Mouse (Mus musculus) right cerebral cortex, postnatal 14 days (tissue): Measurements from ENCODE around the gene Mtnr1b.
"Not testable (repeated sequence)": the region's sequence is repeated elsewhere in the genome, so short reads cannot be mapped to it uniquely, and the experiment has no call there.

ENCODE experiments used
- DNase-seq: peaks from one replicate; pipeline ENCODE4 v3.0.0; 2022

Gene Mtnr1b

DNA sequence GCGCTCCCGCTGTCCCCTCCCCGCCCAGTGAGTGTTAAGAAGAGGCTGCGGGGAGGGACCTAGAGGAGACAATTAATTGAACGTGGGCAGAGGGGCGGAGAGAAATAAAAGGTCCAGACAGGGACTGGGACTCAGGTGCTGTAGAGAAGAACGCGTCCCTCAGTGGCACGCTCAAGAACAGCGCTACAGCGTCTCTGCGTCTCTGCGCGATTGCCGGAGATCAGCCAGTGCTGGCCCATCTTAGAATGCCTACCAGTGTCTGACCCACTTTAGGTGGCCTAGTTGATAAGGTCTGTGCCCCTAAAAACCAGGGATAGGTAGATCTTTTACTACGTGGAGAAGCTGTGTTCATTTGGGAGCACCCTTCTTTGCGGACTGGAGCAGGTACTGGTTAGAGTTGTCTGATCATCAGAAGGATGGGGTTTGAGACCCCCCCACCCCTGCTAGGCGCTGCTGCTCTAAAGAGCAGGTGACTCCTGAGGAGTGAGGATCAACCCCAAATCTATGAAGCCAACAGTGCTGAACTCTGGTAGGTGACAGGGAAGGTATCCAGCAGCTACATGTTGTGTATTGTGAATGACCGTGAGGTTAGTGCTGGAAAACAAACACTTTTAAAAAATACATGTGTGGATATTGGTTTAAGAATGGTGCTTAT is at the start of gene Mtnr1b:
Mtnr1b (minus strand) TSS at position 51 of the 655 bp plus-strand sequence.
- DNase-seq, result no peak

DNA sequence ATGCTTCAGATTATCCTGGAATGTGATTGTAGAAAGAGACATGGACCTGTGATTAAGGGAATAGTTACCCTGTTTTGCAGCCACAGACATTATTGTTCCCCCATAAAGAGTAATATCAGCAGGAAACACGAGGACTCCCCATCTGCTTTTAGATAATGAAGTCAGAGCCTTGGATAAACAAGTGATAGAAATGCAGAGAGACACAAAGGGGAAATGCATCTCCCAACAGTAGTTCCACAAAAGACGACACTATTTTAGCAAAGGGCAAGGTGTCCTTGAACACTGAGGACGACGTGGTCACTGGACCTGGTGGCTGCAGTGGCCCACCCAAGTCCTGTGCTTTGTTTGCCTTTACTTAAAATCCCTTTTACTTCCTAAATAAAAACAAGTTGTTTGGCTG is 45.9 kb upstream of the Mtnr1b start:
- DNase-seq, result no peak

DNA sequence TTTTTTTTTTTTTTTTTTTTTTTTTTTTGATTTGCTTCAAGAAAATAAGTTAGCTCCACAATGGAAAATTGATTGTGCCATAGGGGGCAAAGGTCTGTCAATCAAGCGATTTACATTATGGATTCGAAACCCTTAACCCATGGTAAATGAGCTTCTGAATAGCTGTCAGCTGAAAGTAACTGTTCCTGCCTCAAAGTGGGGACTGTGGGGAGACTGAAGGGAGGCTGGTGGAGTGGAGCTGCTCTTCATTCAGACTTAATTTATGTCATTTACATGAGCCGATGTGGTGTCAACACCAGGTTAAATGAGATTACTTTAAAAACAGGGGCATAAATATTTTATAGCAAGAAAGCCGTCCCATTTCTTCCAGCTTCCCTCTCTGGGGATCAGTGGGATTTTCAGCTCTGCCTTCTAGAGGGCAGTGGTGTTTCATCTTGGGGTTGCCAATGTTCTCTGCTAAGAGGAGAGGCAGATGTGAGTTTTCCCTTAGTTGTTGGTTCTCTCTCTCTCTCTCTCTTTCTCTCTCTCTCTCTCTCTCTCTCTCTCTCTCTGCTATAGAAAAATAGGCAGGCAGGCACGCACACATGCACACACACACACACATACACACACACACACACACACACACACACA is 45.1 kb upstream of the Mtnr1b start:
- DNase-seq, result no peak

DNA sequence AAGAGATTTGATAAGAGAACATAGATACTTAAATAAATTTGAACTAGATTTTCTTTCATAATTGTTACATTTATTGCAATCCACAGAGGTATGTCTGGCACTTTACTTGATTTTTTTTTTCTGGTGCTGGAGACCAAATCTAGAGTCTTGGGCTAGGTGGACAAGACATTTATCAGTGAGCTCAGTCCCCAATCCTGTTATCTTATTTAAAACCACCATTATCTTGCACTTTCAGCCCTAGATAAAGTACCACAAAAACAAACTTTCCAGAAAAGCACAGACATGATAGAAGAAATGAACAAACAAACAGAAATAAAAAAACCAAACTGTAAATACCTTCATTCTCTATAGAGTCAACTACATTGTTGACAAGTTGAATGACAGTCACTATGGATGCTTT is 42.2 kb upstream of the Mtnr1b start:
- no peak for DNase-seq

DNA sequence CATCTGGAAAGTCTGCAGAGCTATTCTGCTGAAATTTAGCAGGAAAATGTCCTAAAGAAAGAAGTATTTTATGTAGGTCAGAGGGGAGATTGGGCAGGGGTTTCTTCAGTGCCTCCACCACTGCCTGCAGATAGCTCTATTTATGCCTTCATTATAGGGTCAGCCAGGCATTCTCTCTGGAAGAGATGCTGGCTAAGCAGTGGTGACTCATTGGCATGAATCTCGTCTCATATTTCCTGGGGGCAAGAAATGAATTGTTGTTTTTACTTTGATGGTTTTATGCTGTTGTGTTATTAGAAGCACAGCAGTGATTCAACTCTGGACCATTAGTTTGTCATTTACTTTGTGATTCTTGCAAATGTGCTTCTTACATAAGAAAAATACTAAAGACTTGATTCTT is 38.4 kb upstream of the Mtnr1b start:
- DNase-seq, result no peak

DNA sequence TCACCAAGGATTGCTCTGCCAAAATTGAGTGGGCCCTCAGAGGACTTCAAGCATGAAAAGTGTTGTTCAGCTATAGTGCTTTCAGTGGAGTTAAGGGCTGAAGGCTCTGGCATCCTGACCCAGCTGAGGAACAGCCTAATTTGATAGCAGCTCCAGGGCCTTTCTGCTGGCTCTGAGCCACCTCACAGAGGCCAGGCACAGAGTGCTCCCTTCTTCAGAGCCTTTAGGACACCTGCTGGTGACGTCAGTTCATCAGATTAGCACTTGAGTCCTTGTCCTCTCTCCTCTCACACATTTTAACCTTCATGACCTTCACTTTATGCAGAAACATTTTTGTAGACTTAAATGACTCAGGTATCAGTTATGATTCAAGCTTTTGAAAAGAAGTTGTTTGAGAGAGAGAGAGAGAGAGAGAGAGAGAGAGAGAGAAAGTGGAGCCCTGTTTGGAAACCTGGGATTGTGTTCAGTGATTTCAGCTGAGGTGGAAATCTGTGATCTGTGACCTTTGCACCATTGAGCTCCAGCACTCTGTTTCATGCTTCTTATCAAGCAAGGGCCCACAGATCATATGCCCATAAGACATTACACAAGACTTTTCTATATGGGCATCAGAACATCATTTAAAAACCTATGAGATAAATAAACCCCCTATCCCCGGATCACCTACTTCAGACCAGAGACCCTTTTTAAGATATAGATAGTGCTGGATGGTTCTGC is 35.2 kb upstream of the Mtnr1b start:
- no peak for DNase-seq

DNA sequence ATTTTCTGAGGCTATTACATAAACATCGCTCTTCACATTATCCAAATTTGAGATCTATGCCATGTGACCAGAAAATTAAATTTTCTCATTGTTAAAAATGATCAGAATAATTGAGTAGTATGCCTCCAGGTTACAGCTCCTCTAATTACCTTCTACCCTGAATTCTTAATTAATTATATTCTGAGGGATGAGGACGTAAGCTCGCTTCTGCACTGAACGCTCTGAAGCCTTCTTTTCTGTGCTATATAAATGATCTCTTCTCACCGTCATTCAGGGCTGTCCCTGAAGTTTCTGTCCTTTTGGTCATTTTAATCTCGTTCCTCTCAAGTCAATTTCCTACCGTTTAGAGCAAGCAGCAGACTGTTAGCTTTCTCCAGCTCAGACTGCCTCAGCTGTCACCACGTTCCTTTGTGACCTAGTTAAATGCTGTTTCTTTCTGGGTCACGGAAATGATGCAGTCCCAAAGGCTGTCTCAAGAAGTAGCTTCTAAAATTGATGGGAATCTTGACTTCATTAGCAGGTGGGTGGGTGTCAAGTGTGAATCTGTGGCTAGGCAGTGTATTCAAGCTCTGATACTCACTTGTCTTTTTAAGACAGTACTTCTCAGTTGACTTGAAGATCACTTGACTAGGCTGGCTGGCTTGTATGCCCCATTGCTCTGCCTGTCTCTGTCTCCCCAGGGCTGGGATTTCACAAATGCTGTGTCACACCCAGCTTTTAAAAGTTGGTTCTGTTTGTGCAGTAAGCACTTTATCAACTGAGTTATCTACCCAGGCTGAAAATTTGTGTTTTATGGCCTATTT is 29.8 kb upstream of the Mtnr1b start:
- DNase-seq, result no peak

DNA sequence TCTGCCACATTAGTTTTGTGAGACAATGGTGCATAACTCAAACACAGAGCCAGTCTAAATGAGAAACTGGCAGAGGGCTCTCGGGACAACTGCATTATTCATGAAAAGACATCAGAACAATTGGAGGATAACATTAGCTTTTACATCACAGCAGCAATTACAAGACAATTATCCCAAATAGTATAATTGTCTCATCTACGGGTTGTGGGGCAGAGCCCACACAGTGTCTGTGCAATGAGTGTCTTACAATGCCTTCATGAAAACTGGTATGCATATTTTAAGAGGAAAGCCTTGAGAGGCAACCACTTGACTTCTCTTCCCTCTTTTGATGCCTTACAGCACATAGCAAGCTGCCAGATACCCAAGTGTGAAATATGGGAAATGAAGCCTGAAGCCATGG is 23.8 kb upstream of the Mtnr1b start:
- DNase-seq, result no peak

DNA sequence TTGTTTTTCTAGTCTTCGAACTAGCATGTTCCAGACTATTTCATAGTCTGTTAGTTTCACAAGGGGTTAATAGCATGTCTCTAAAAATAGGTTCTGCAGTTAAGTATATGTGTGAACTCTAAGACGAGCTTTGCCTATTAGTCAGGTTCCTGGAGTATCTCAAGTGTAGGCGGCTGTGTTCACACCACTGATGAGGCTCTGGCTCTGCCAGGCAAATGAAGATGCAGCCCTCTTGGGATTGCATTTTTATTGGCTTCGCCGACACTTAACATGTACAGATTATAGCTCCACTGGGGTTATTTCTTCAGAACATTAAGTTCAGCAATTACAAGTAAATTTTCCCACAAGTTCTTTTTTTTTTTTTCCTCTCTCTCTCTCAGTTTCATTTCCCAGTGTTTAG is 12.4 kb upstream of the Mtnr1b start:
- DNase-seq, result no peak

DNA sequence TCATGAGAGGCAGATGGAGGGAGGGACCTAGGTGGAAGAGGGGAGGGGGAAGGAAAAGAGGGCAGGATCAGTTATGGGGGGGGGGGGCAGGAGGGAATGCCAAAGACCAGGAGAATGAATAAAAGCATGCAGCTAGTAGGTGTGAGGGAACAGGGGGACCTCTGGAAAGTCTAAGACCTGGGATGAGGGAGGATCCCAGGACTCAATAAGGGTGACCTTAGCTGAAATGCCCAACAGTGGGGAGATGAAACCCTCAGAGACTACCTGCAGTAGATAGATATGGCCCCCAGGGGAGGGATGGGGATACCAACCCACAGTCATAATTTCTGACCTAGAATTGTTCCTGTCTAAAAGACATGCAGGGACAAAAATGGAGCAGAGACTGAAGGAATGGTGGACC is 6.4 kb upstream of the Mtnr1b start:
- no peak for DNase-seq

DNA sequence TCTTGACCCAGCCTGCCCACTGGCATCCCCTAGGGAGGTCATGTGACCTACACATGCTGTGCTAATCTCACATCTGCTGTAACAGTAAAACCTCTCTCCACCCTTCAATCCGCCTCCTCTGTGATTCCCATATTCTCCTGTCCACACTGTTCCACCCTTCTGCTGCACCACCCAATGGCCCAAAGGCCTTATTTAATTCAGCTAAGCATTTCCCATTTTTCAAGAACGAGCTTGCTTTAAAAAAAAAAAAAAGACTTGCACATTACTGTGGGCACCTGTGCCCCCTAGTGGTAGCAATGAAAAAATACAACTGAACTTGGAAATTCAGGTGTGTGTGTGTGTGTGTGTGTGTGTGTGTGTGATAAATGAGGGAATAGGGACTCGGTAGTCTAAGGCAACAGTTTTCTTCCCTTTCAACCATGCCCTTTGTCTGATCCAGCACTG is 5.8 kb upstream of the Mtnr1b start:
- DNase-seq, result no peak

DNA sequence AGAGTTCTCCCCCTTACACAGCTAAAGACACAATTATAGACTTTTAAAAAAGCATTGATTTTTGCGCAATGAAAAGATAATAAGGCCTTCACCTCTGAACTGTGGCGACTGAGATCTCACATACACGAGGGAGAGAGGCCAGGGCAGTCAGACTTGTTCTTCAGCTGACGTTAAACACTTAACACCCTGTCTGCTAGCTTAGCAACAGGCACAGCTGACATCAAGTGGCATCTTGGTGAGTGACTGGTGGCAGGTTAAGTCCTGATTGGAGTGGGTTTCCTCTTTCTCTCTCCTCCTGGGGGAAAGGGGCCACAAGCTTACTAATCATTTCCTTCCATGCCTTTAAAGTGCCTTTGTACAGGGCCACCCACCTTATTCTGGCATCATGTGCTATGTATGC is 4.3 kb downstream of the Mtnr1b start:
- DNase-seq, result no peak

DNA sequence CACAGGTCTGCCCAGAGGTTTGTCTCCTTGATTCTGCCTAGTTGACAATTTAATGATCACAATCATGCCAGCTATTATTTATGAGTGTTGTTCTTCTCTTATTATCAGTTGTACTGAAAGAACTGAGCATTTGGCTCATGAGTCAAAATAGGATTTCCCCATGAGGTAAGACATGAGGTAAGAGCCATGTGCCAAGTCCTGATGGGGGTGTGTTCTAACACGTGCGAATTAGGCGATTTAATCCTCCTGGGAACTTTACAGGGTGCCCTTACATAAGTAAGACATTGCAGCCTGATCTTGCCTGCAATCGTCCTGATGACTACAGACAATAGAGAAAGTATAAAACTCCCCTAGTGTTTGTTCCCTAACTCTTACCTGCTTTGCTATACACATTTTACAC is 4.9 kb downstream of the Mtnr1b start:
- no peak for DNase-seq

DNA sequence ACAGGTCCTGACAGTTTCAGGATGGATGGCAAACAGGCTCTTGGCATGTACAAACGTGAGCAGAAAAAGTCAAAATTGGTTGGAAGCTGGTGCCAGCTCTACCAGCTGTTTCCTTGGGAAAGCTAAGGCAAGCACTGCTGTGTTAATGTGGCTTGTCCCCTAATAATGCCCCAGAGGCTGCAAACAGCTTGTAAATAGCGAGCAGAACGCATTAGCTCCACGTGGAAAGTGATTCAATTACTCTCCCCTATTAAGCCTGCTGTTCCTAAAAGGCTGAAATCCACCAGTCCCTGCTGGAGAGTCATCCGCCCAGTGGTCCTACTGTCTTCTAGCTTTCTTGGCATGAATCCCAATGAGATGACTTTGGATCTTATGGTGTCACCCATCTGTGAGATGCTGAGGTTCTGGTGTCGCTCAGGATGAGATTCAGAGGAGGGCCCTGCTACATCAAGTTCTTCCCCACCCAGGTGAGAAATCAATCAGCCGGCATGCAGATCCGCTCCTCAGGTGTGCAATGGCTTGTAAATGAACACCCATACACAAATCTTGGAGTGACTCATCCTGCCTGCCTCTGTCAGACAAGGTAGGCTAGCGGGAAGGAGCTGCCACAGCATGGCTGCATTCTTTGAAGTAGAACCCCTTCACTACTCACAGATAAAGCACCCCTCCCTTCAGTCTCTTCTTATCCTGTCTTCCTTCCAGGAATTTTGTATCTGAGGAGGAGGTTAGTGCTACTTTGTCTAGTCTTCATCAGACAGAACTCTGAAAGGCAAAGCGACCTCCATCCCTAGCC is 7.9 kb downstream of the Mtnr1b start:
- DNase-seq, result no peak

DNA sequence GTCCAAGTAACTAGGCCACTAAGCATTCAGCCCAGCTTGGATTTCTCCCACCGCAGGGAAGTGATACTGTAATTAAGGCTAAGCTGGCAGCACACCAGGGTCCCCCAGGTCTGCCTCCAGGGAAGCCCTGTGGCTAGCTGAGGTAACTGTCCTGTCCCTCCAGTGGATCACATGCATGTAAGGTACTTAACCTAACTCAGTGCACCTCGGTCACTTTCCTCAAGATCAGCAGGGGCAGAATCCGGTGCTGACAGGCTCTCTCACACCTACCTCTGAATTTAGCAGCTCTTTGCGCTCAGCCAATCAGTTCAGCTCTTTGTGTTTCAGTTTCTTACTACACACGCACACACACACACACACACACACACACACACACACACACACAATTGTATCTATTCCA is 13.0 kb downstream of the Mtnr1b start:
- DNase-seq, result no peak

DNA sequence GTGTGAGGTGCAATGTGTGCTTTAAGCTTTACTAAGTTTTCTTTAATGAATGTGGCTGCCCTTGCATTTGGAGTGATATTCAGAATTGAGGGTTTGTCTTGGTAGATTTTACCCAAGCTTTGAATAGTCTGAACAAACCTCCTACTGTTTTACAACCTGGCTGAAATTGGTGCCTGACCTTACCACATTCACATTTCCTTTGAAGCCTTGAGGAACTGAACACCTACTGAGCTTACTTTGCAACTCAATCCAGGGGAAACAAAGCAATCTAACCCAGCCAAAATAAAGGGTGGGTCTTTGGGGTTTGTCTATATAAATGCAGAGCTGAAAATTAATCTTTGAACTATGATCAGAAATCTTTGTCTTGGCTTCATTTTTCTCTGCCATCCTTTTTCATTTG is 23.6 kb downstream of the Mtnr1b start:
- no peak for DNase-seq

DNA sequence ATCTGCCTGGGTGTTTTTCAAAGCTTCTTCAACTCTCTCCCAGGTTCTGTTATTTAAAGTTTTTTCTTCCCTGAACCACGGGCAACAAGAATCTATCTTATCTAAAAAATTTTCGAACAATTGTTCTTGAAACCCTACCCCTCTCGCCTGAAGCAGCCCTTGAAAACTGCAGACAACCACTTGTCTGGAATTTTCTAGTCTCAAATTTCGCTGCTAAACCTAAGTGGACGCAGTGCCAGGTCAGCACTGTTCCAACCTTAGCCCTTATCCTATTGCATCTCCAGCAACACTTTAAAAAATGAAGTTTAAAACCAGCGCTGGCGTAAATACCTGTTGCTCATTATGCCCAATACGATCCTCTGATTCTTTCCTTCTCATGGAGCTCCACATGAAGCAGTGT is 29.0 kb downstream of the Mtnr1b start:
- DNase-seq, result no peak

DNA sequence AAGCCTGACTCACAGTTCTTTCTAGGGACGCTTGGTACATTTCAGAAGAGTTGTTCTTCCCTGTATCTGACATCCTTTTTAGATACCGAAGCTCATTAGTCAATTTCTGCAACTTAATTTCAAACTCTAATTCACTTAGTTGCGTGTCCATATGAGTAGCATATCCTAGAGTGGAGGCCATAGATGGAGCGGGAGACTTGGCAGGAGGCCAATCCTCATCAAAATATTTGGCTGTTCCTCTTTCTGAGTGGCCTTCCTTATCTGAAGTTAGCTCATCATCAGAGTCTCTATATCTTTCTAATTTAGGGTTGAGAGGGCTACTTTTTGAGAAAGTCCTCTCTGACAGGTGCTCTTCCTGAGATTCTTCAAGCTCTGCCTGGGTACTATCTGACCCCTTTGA is 29.4 kb downstream of the Mtnr1b start:
- DNase-seq, result not testable (repeated sequence)

DNA sequence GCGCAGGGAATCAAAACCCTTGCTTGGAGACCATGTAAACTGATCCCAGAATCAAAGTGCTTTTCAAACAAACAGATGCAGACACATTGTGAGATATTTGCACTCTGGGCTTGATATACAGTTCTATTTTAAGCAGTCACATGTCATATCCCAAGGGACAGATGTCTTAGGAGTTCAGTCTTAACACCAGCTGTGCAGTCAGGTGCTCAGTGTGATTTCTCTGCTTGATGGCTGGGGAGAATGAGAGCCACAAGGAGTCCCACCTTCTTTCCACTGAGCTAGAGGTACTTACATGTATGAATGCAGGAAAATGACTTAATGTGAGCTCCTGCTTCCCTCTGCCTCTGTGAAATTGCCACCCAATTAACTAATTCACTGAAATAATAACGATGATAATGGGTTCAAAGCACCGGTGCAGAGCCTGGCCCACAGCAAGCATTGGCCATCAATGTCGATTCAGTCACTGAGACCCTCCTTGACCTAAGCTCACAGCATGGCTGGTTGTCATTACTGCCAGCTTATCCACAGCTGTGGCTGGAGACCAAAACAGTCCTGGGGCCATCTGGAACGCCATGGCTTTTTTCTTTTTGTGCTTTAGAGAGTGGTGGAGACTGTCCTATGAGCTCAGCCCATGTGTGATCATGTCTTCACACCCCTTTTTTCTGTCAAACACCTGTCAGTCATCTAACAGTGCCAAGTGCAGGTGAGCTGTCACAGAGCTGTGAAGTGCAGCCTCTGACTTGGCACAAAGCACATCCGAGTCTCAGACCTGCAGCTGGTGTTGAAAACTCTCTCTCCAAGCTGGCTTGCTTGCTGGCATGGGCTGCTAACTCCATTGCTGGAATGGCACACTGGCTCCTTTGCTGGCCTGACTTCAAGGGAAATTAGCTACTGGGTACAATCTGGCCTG is 61.1 kb downstream of the Mtnr1b start:
- DNase-seq, result peak; percentile 5

DNA sequence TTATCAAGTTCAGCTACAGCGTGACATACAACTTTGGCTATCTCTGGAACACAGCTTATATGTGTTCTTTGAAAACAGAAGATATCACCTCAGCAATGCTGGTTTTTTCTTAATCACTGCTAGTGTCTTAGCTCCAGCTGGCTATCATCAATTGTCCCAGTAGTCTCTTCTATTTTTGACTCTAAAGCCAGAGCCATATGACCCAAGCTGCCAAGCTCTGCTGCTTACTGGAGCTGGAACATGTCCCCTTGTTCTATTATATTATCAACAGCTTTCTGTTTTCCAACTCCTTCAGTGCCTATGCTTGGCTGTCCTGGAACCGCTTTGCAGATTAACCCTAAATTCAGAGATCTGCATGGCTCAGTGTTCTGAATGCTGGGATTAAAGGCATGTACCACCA is 70.1 kb downstream of the Mtnr1b start:
- no peak for DNase-seq

DNA sequence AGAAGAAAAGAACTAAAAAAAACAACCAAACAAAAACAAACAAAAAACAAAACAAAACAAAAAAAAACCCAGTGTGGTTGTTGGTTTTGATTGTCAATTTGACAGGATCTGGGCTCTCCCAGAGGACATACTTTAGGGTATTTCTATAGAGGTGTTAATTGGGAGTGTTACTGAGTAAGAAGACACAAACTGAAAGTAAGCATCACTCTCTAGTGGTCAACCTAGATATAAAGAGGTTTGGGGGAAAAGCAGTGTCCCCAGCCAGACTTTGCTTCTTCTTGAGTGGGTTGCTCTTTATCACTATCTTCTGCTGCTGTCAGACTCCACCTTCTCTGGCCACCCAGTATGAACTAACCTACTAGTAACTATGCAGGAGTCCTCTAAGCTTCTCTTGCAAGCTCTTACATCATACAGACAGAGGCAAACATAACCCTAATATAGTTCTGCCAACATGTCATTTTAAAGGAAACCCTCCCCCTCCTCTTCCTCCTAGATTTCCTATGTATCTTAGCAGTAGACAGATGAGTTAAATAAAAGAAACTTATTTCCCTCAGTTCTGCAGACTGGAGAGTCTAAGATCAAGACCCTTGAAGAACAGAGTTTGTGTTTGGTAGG is 71.8 kb downstream of the Mtnr1b start:
- DNase-seq, result no peak
